Mouse (Mus musculus) skeletal muscle tissue, adult 2 months (tissue): ENCODE results near the gene Fam69a.
"Not testable (repeated sequence)": the region's sequence is repeated elsewhere in the genome, so short reads cannot be mapped to it uniquely, and the experiment has no call there.

ENCODE experiments used
- DNase-seq: peaks from one replicate; pipeline ENCODE4 v3.0.0-alpha.2; 2012; ENCODE audit warnings: low read depth, low spot score

Gene Fam69a

GRCm38 (mm10) chr5:107986967-107987834 is at the start of gene Fam69a:
Gene Fam69a, minus strand, starts transcription at chr5:107987085.
- peak; percentile 73 for DNase-seq

DNA sequence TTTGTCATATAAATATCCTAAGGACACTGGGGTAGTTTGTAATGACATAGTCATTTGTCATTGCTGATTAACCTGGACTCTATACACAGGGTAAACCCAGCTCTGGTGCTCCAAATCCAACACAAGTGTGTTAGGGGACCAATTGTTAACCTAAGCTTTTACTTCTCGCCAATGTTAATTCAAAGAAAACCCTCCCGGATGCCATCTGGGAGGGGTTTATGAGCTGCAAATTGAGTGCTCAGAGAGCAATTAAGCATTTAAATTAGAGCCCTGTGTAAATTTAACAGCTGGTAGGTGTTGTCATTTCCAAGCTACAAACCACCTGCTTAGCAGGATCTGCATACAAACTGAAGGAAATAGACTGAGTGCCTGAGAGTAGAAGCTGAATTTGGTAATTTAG is 48.6 kb upstream of the Fam69a start:
- no peak for DNase-seq

DNA sequence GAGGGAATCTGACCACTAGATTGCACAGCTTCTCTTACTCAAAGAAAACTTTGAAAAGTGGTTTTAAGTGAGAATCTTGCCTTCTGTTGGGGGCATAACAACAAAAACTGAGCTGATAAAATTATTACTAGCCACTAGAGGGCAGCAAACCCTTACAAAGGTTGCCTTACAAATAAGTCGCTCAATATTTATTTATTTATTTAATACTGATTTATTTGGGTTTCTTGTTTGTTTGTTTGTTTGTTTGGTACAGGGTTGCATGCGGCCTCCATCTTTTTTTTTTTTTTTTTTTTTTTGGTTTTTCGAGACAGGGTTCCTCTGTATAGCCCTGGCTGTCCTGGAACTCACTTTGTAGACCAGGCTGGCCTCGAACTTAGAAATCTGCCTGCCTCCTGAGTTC is 47.3 kb upstream of the Fam69a start:
- DNase-seq, result peak; percentile 55

GRCm38 (mm10) chr5:108031267-108031666 is 44.4 kb upstream of the Fam69a start:
- DNase-seq, result no peak

DNA sequence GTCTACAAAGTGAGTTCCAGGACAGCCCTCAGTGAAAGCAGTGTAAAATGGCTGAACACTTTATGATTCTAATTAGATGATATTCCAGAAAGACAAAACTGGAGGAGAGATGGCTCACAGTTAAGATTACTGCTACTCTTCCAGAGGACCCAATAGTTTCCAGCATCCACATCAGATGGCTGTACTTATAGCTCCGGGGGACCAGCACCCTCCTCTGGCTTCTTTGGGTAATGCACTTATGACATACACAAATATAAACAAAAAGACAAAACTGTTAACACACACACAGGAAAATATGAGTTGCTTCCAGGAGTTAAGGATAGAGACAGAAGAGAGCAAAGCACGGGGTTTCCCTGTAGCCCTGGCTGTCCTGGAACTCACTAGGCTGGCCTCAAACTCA is 43.1 kb upstream of the Fam69a start:
- DNase-seq, result no peak

DNA sequence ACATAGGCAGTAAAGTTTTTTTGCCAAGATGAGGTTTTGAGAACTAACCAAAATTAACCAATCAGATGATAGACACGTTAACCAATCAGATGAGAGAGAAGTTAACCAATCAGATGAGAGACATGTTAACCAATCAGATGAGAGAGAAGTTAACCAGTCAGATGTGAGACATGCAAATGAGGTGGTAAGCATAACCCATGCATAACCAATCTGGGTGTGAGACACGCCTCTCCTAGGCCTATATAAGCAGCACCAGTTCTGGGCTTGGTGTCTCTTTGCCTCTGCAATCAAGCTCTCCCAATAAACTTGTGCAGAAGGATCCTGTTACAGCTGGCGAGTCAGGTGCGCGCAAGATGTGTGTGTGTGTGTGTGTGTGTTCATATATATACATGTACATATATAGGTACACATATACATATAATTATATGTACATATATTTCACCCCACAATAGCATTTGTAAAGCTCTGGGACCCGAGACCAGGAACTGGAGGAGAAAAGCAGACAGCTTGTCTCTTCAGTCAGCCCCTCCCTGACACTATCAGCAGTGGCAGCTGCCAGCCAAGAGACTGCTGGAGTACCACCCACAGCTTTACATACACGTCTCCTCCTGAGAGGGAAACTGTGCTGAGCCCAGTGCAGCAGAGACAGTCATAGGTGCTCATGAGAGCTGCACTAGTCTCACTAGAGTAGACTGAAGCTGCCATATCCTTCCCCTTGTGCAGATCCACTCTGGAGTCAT is 42.1 kb upstream of the Fam69a start:
- not testable (repeated sequence) for DNase-seq

DNA sequence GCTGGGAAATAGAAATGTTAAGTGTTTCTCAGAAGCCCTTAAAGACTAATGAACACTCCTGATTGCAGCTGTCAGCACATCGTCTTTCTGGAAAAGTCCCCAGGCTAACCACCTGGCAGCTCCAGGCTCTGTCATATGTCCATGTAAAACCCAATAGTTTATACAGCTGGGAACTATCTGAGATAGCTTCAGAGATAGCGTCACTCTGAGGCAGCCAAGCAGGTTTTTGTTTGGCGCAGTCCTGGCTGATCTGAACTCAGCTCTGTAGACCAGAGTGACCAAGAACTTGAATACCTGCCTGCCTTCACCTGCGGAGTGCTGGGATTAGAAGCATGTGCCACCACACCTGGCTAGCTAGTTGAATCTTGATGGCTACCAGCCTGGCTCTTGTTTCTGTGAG is 41.3 kb upstream of the Fam69a start:
- no peak for DNase-seq

- DNase-seq, result no peak
Observed at GRCm38 (mm10) chr5:108021346-108021745, 34.5 kb upstream of the Fam69a start.

DNA sequence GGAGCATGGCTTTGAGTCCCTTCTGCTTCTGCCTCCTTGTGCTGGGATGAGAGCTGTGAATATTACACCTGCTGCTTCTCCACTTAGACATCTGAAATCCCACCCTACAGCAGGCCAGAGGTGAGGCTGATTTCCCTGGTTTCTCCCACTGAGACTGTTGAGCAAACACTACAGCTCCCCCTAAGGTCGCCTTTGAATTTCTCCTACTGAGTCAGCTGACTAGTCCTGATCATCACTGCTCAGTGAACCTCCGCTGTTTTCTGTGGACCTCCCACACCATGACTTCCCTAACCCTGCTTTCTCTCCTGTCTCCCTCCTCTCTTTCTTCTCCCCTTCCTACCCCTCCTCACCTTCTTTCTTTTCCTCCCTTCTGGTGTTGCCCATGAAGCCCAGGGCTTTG is 32.5 kb upstream of the Fam69a start:
- no peak for DNase-seq

- no peak for DNase-seq
Observed at GRCm38 (mm10) chr5:108017232-108017631, 30.3 kb upstream of the Fam69a start.

GRCm38 (mm10) chr5:108015422-108015821 is 28.5 kb upstream of the Fam69a start:
- DNase-seq, result peak; percentile 31

GRCm38 (mm10) chr5:108014173-108014572 is 27.3 kb upstream of the Fam69a start:
- no peak for DNase-seq

- DNase-seq, result no peak
Observed at GRCm38 (mm10) chr5:108009721-108010120, 22.8 kb upstream of the Fam69a start.

GRCm38 (mm10) chr5:108005134-108005533 is 18.2 kb upstream of the Fam69a start:
- no peak for DNase-seq

GRCm38 (mm10) chr5:108002734-108003133 is 15.8 kb upstream of the Fam69a start:
- DNase-seq, result no peak

- peak; percentile 55 for DNase-seq
Observed at GRCm38 (mm10) chr5:108000776-108001548, 14.1 kb upstream of the Fam69a start.

- DNase-seq, result peak; percentile 96
Observed at GRCm38 (mm10) chr5:107997717-107998116, 10.8 kb upstream of the Fam69a start.

- DNase-seq, result no peak
Observed at GRCm38 (mm10) chr5:107995936-107996335, 9.1 kb upstream of the Fam69a start.

DNA sequence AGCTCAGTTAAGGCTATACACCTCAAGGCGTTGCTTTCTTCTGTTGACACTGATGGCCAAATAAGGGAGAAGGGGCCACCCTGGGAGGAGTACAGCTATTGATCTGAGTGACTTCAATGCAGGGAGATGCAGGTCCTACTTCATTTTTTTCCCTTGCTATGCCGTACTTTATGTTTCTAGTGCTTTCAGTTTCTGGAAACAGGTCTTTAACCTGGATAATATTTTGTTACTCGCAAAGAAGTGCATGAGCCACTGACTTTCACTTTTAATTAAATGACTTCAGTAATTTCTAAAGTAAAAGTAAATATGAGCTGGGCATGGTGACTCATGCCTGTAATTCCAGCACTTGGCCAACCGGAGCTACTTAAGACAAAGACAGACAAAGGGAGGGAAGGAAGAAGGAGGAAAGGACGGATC is 958 bp upstream of the Fam69a start:
- DNase-seq, result no peak

- DNase-seq, result peak; percentile 65
Observed at GRCm38 (mm10) chr5:107986255-107986966, 474 bp downstream of the Fam69a start.

DNA sequence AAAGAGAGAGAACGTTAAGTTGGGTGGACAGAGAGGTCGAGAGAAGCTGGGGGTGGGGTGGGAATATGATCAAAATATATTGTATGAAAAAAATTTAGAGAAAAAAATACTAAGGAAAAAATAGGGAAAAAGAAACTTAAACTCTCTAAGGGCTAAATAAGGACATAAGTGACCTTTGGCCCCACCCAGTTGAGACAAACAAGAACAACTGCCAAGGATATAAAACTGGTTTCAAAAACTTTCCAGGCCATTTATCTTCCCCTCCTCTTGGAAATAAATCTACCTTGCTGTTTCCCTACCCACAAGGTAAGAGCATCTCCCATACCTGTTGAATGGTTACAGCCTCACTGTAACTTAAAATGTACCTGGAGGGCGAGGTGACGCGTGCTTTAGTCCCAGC is 2.9 kb downstream of the Fam69a start:
- DNase-seq, result no peak
